Mouse (Mus musculus) brain, embryonic 14.5 days (tissue): ENCODE measurements around the gene C530025M09Rik.

Experiments used
- CTCF ChIP-seq: fragments of 200-500 bp; IDR thresholded peaks from 2 replicates; pipeline ENCODE4 v1.5.1; 2012; ENCODE audit warnings: inconsistent platforms, mild to moderate bottlenecking, moderate library complexity, borderline replicate concordance; ENCODE audit not compliant: insufficient read depth, insufficient read length; ENCODE audit errors: extremely low read depth
- POLR2A ChIP-seq: fragments of 200-500 bp; IDR thresholded peaks from 2 replicates; pipeline ENCODE4 v1.6.1; 2012; ENCODE audit warnings: mild to moderate bottlenecking, inconsistent platforms, borderline replicate concordance; ENCODE audit not compliant: poor library complexity, insufficient read depth, insufficient read length, severe bottlenecking; ENCODE audit errors: extremely low read depth

DNA sequence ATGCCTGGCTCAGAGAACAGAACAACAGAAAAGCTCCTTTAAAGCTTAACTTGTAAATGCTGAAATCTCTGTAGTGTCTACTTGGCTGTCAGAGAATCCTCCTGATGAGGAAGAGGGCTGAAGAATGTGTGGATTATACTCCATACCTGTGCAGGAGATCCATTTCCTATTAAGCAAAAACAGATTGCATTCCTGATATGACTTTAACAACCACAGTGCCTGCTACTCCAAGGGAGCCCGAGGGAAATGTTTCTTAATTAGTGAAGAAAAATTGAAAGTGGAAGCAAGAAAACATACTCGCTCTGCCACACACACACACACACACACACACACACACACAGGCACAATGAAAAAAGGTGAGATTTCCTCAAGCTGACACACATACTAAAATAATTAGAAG, 39.5 kb upstream of the C530025M09Rik start:
- TF ChIP-seq POLR2A (no peak), CTCF (no peak)
